Mouse (Mus musculus) kidney, embryonic 16.5 days (tissue): ENCODE data around the gene Ireb2. TPM values are rescaled to one million over a fixed set of nuclear protein-coding genes. Genes with fewer than 3 reads are reported as not detected.
"Not testable (repeated sequence)": the region's sequence is repeated elsewhere in the genome, so short reads cannot be mapped to it uniquely, and the experiment has no call there.

Source experiments
- ATAC-seq: fragments of 200-750 bp; cut with Nextera tagmentation; 2 replicates; pipeline ENCODE4 v1.8.0; 2017; ENCODE audit warnings: moderate TSS enrichment; ENCODE audit not compliant: low FRiP score, low TSS enrichment
- H3K27ac ChIP-seq: fragments of 300-500 bp; sonication (generic); 2 replicates; pipeline ENCODE4 v1.5.1; 2014; ENCODE audit warnings: low read length
- H3K27me3 ChIP-seq: fragments of 300-500 bp; sonication (generic); 2 replicates; pipeline ENCODE4 v1.6.1; 2014; ENCODE audit warnings: low read length, control low read depth, mixed read lengths; ENCODE audit not compliant: insufficient read depth
- H3K36me3 ChIP-seq: fragments of 300-500 bp; sonication (generic); 2 replicates; pipeline ENCODE4 v1.6.1; 2014; ENCODE audit warnings: low read length, control low read depth, mixed read lengths; ENCODE audit not compliant: insufficient read depth
- H3K4me1 ChIP-seq: fragments of 300-500 bp; sonication (generic); 2 replicates; pipeline ENCODE4 v1.6.1; 2014; ENCODE audit warnings: low read length, control low read depth, mixed read lengths; ENCODE audit not compliant: insufficient read depth
- H3K4me2 ChIP-seq: fragments of 300-500 bp; sonication (generic); replicated peaks from 2 replicates; pipeline ENCODE4 v1.6.1; 2014; ENCODE audit warnings: low read depth, low read length
- H3K4me3 ChIP-seq: fragments of 300-500 bp; sonication (generic); 2 replicates; pipeline ENCODE4 v1.5.1; 2014; ENCODE audit warnings: mild to moderate bottlenecking, low read length
- H3K9ac ChIP-seq: fragments of 300-500 bp; sonication (generic); replicated peaks from 2 replicates; pipeline ENCODE4 v1.6.1; 2014; ENCODE audit warnings: low read length
- H3K9me3 ChIP-seq: fragments of 300-500 bp; sonication (generic); 2 replicates; pipeline ENCODE4 v1.6.1; 2016; ENCODE audit warnings: low read length, control low read depth
- WGBS: fragments of 180-500 bp; shearing (Covaris S2); extraction: QIAGEN DNeasy Blood & Tissue Kit; methylation state at CpG from one replicate; pipeline ENCODE4 v1.1.7; 2014; 5-methylcytosine and 5-hydroxymethylcytosine counted together
- polyA plus RNA-seq: library from polyadenylated mRNA; unstranded; fragments of >200 nt; fragmentation: Nextera tagmentation; extraction: Ambion mirVana; gene quantifications from 2 replicates; pipeline ENCODE4 v1.2.1, GENCODE M21; 2015

Ireb2 gene
- polyA plus RNA-seq, result 35.4 and 37.9 TPM in 2 replicates

DNA sequence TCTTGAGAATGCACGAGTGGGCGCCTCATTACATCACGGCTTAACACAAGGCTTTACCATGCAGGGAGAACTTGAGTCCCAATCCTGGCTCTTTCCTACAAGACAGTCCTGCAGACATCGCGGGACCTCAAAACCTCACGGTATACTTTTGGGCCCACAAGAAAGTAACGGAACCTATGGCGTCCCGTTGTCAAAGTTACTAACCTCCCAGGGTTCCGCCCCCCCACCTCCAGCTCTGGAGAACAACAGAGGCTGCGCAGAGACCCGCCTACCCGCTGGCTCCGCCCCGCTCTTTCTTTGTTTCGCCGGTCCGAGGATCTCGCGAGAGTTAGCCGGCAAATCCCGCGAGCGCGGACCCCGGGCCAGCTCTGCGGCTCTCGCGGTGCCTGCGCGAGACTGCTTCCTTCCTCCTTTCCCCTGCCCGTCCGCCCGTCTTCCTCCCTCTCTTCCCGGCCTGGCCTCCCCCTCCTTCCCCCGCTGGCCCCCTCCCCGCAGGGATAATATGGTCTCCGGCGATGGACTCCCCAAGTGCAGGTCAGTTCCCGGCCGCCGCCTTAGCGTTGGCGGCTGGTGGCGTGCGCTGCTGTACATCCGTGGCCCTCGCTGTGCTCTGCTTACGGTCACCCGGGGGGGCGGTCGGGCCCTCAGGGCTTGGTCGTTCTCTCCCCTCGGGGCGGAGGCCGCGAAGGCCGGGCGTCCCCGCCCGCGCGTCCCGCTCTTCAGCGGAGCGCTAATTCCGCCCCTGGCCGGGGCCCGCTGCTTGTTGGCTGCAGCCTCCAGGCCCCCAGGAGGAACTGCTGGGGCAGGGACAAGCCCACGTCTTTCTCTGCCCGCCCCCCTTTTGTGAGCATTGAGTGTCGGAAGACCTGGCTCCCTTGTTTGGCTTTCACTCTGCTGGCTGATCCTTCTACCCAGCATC, at the start of gene Ireb2:
Gene Ireb2, plus strand, starts transcription at position 427 of the 919 bp plus-strand sequence.
- under 1% methylated on average over 72 of the region's 72 CpGs for WGBS
- peak; percentile 98 for ATAC-seq
- peak within 1 kb of the TSS; percentile 92 for H3K27ac ChIP-seq
- peaks cover 6% of the 10 kb centered on the region for H3K4me1 ChIP-seq
- H3K36me3 ChIP-seq, result peaks cover 17% of the 10 kb centered on the region
- H3K9me3 ChIP-seq, result no peaks in the 10 kb centered on the region
- H3K4me2 ChIP-seq, result peak within 1 kb of the TSS; percentile 77
- peak within 1 kb of the TSS; percentile 97 for H3K9ac ChIP-seq
- peak within 1 kb of the TSS; percentile 91 for H3K4me3 ChIP-seq
- no peaks in the 10 kb centered on the region for H3K27me3 ChIP-seq

DNA sequence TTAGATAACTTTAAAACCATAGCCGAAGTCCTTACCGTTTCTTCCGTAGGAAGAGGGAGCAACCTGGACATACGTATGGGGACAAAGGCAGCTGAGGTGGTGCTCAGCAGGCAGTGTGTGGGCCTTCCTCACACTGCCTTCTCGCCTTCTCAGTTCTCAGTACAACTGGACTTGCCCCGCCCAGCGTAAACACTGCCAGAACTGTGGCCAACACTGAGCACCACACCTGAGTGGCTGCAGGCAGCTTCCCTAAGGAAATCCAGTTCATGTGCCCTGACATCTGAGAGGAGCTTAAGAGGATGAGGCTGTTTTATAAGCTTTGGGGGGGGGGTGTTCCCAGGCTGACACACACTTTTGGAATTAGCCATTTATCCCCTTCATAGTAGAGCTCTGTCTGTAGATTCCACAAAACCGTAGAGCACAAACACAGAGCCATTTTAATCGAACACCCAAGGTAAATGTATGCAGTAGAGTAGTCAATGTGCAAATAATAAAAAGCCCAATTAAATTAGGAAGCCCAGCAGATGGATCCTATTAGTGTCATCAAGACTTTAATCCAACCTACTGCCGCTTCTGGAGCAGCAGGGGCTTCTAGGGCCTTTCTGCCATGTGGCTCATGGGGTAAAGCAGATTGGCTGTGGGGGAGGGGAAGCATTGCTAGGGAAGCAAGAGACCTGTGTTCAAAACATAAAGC, 46.9 kb upstream of the Ireb2 start:
- Histone ChIP-seq H3K27me3 (no peaks in the 10 kb centered on the region; the same call in 1 of the 2 replicates), H3K4me1 (0 out of 2 replicates have a peak, but pooled peaks cover 3% of the 10 kb centered on the region), H3K4me3 (no peak overlapping the region), H3K27ac (no peak overlapping the region), H3K9ac (no peak overlapping the region), H3K36me3 (no peaks in the 10 kb centered on the region), H3K9me3 (no peaks in the 10 kb centered on the region), H3K4me2 (no peak overlapping the region)
- no peak for ATAC-seq
- 74% methylated on average over 10 of the region's 10 CpGs for WGBS

GRCm38 (mm10) chr9:54821442-54822100, 42.0 kb upstream of the Ireb2 start:
- no peak overlapping the region for H3K9ac ChIP-seq
- H3K9me3 ChIP-seq, result no peaks in the 10 kb centered on the region
- H3K4me2 ChIP-seq, result no peak overlapping the region
- H3K4me3 ChIP-seq, result no peak overlapping the region
- H3K4me1 ChIP-seq, result 0 out of 2 replicates have a peak, but pooled peaks cover 3% of the 10 kb centered on the region
- peak; percentile 81; the same call in 1 of the 2 replicates for ATAC-seq
- no peaks in the 10 kb centered on the region for H3K36me3 ChIP-seq
- WGBS, result 58% methylated on average over 5 of the region's 5 CpGs
- H3K27ac ChIP-seq, result no peak overlapping the region
- no peaks in the 10 kb centered on the region; the same call in 1 of the 2 replicates for H3K27me3 ChIP-seq

GRCm38 (mm10) chr9:54829760-54830159, 33.8 kb upstream of the Ireb2 start:
- no peak for ATAC-seq
- no peak overlapping the region for H3K27ac ChIP-seq
- no peaks in the 10 kb centered on the region for H3K4me1 ChIP-seq
- no peak overlapping the region for H3K9ac ChIP-seq
- no peaks in the 10 kb centered on the region for H3K9me3 ChIP-seq
- H3K4me3 ChIP-seq, result no peak overlapping the region
- H3K4me2 ChIP-seq, result no peak overlapping the region
- H3K36me3 ChIP-seq, result no peaks in the 10 kb centered on the region
- WGBS, result 30% methylated on average over 2 of the region's 2 CpGs
- H3K27me3 ChIP-seq, result no peaks in the 10 kb centered on the region

GRCm38 (mm10) chr9:54830624-54831023, 33.0 kb upstream of the Ireb2 start:
- ATAC-seq, result no peak
- WGBS, result 48% methylated on average over 3 of the region's 3 CpGs

DNA sequence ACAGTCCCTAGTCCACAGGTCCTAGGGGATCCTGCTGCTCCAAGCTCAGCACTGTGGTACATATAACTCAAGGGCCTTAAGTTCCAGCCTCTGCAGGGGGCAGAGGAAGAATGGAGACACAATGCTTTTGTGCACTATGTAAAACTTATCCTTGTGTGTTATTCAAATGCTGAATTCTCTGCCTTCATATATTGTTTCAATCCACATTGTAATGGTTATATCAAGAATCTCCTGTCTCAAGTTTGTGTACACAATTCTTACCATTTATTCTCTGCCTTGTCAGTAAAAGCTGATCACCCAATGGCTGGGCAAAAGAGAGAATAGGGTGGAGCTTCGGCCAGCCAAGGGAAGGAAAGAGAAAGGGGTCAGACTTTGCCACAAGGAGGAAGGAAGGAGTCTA, 29.8 kb upstream of the Ireb2 start:
- H3K36me3 ChIP-seq, result no peaks in the 10 kb centered on the region
- H3K4me3 ChIP-seq, result no peak overlapping the region
- no peaks in the 10 kb centered on the region for H3K9me3 ChIP-seq
- no peak overlapping the region for H3K4me2 ChIP-seq
- WGBS, result 79% methylated on average over 1 of the region's 1 CpGs
- H3K4me1 ChIP-seq, result no peaks in the 10 kb centered on the region
- no peak for ATAC-seq
- H3K27me3 ChIP-seq, result no peaks in the 10 kb centered on the region
- no peak overlapping the region for H3K27ac ChIP-seq
- no peak overlapping the region for H3K9ac ChIP-seq

More at GRCm38 (mm10) chr9:54830624-54831023, 33.0 kb upstream of the Ireb2 start:
- no peaks in the 10 kb centered on the region for H3K27me3 ChIP-seq
- no peaks in the 10 kb centered on the region for H3K4me1 ChIP-seq
- H3K36me3 ChIP-seq, result no peaks in the 10 kb centered on the region
- no peaks in the 10 kb centered on the region for H3K9me3 ChIP-seq
- H3K4me3 ChIP-seq, result no peak overlapping the region
- no peak overlapping the region for H3K9ac ChIP-seq
- no peak overlapping the region for H3K27ac ChIP-seq
- H3K4me2 ChIP-seq, result no peak overlapping the region

- not testable (repeated sequence) for H3K36me3 ChIP-seq
These were observed 27.5 kb upstream of the Ireb2 start for GRCm38 (mm10) chr9:54835951-54836717.

GRCm38 (mm10) chr9:54837835-54838234, 25.8 kb upstream of the Ireb2 start:
- Histone ChIP-seq H3K4me3 (no peak overlapping the region), H3K9me3 (no peaks in the 10 kb centered on the region), H3K27ac (no peak overlapping the region), H3K4me2 (no peak overlapping the region), H3K9ac (no peak overlapping the region), H3K36me3 (no peaks in the 10 kb centered on the region), H3K4me1 (no peaks in the 10 kb centered on the region), H3K27me3 (no peaks in the 10 kb centered on the region)
- WGBS, result 73% methylated on average over 7 of the region's 7 CpGs
- ATAC-seq, result no peak

More at GRCm38 (mm10) chr9:54835951-54836717, 27.5 kb upstream of the Ireb2 start:
- H3K27ac ChIP-seq, H3K4me2 ChIP-seq, ATAC-seq, H3K27me3 ChIP-seq, H3K4me3 ChIP-seq, H3K9me3 ChIP-seq, H3K9ac ChIP-seq, H3K4me1 ChIP-seq: not testable (repeated sequence)
- 88% methylated on average over 6 of the region's 6 CpGs for WGBS

DNA sequence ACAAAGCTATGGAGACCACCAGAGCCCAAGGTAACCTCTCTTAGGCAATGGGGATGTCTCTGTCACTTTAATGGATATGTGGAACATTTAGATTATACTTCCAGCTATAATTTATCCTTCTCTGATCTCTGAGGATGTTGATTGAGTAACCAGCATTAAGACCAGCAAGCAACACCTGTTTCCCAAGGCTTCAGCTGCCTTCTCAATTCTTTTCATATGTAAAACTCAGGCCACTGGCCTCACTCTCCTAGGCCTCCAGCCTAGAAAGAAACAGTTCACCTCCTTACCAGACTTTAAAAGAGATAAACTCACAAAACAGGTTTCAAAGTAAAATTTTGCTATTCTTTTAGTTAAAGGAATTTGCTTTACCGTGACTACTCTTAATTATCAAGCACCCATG, 23.4 kb upstream of the Ireb2 start:
- Histone ChIP-seq H3K36me3 (no peaks in the 10 kb centered on the region), H3K4me2 (no peak overlapping the region), H3K4me3 (no peak overlapping the region), H3K9ac (no peak overlapping the region), H3K9me3 (no peaks in the 10 kb centered on the region), H3K27me3 (no peaks in the 10 kb centered on the region), H3K27ac (no peak overlapping the region), H3K4me1 (peaks cover 8% of the 10 kb centered on the region; the same call in 1 of the 2 replicates)
- WGBS, result 85% methylated on average over 1 of the region's 1 CpGs
- ATAC-seq, result no peak
